Mouse (Mus musculus): ENCODE measurements around the gene Atp2a3.

GRCm38 (mm10) chr11:72963058-72963788 is 2.3 kb downstream of the Atp2a3 start:
- TF ChIP-seq CTCF (IDR thresholded peaks at IDR 0.05; ENCODE audit: borderline replicate concordance, control insufficient read depth, extremely low read depth, insufficient read depth, low read length, poor library complexity) (no peak), POLR2A (IDR thresholded peaks at IDR 0.05; ENCODE audit: control insufficient read depth, extremely low read depth, insufficient read depth, low read length, poor library complexity) (no peak)
